Mouse (Mus musculus): ENCODE results near the gene Gm9945.

Gm9945 gene

DNA sequence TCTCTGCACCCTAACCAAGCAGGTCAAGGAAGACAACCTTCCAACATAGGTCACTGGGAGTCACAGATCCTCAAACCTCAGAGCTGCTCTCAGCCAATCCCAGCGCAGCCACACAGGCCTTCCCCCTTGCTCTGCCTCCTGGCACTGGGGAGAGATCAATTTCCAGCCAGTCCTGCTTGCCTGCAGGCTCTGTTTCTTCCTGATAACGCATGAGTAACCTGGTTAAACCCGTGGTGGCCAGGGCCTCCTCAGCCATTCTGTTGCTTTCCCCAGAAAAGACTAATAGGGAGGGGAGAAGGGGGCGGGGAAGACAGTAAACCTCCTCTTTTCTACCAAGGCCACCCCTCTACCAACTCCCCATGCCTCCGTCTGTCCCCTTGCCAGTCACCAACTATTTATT, 18.2 kb upstream of the Gm9945 start:
- DNase-seq (ENCODE audit: low spot score), result no peak

DNA sequence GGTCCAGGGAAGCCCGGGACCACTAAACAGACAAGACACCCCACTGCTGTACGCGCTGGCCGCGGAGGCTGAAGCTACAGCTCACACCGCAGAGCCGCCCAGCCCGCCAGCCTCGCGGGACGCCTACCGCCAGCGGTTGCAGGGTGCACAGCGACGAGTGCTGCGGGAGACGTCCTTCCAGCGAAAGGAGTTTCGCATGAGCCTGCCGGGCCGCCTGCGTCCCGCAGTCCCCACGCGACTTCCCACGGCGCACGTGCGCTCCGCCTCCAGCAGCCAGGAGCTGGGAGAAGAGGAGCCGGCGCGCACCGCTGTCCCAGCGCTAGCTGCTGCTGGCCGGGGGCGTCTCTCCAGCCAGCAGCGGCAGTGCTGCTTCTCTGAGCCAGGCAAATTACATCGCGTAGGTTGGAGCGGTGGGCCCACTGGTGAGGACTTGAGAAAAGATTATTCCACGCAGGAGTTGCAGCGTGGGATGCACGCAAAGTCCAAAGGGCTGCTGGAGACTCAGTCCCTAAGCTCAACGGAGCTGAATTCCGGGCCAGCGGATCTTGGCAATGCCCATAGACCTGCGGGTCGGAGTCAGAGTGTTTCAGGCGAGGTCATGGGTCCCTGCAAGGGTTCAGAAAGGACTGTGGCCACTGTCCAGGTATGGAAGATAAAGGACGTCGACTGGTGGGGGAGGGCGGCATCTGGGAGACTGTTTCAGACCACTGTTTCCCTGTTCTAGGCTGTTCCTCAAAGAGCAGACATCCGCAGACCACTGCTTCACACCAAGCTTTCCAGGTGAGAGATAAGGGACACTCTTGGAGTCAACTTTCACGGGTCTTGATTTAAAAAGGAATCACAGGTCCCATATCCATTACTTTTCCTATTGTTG, 16.2 kb upstream of the Gm9945 start:
- DNase-seq (ENCODE audit: low spot score), result no peak

DNA sequence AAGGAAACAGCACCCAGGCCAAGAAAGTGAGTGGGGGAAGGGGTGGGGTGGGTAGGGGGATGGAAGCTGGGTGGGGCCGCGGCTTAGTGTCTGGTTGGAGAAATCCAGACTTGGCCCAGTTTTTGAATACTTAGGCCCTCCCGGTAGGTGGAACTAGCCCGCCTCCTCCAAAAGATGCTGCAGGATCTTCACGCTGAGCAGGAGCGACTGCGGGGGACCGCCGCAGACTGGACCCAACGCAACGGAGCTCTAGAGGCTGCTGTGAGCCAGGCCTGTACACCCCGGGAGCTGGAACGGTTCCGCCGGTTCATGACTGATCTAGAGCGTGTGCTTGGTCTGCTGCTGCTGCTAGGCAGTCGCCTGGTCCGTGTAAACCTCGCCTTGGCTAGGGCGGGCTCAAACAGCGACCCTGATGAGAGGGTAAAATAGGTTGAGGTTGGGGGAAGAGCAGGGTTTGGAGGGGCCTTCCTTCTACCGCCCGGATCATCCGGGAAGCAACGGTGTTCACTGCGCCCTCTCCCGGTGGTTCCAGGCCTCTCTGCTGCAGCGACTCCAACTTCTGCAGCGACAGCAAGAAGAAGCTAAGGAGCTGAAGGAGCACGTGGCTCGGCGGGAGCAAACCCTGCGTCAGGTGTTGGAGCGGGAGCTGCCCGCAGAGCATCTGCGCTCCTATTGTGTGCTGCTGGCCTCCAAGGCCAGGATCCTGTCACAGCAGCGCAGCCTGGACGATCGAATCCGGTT, 13.6 kb upstream of the Gm9945 start:
- DNase-seq (ENCODE audit: low spot score), result peak; percentile 78

DNA sequence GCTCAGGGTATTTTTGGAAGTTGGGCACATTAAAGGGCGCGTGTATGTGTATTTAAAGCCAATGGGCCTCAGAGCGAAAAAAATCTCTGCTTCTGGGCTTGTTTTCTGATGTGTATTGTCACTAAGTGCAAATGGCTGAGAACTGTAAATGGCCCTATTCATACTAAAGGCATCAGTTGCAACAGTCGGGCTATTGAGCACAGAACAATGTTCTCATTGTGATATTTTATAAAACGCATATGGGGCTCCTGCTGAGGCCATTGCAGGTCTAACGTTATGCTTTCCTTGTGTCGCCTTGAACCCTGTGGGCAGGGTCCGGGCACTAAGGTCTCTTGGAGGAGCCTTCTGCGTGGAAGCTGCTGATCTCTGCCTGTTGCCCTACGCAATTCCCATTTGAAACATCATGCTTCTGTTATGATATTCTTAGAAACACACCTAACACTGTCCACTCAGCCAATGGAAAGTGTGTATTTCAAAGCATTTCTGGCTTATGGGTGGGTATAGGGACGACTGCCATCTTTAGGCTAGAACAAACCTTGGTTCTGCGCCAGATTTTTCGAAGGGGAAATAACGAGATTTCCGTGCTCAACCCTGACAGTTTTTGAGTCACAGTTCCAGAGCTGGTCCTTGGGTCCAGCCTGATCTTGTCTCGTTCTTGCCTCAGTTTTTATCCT, 10.5 kb upstream of the Gm9945 start:
- DNase-seq (ENCODE audit: low spot score), result no peak

DNA sequence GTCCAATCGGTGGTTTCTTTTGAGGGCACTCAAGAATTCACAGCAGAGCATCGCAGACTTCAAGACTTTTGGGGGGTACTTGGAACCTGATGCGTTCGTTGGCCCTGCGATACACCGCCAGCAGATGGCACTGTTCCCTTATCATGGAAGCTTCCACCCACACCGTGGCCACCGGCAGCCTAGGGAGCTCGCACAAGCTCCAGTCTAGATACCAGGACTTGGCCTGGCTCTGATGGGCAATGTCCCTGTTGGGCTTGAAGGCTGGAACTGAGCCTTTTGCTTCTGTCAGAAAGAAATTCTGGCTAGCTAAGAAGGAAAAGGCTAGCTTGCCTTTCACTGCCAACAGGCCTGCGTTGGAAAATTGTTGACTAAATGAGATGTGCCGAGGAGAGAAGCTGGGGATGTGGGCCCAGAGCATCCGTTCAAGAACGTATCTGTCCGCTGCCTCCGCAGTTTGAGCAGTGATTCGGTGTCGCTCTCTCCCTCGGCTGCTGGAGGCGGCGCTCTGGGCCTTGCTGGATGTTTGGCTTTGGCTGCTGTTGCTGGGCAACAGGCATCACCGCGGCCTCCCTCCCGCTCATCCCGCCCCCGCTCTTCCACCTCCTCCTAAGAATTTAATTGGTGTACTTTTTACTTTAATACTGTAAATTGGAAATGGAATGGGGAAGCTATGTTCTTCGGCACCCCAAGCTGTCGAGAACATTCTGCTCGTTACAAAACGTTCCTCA, 9.8 kb upstream of the Gm9945 start, which contains the start of gene Gm9837:
TSS of gene Gm9837 (minus strand) at position 512 of the 728 bp plus-strand sequence.
- peak; percentile 88 for DNase-seq (ENCODE audit: low spot score)

DNA sequence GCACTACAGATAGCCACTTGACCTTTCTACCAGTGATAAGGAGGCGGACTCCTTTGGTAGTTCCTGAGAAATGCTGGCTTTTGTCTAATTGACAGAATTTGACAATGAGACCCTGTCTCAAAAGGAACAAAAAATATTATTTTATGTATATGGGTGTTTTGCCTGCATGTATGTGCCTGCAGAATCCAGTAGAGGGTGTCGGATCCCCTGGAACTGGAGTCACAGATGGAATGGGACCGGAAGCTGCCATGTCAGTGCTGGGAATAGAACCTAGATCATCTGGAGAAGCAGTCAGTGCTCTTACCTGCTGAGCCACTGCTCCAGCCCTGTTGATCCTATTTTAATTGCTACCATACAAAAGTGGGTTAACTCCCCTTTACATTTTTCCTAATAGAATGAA, 7.3 kb upstream of the Gm9945 start:
- DNase-seq (ENCODE audit: low spot score), result no peak

DNA sequence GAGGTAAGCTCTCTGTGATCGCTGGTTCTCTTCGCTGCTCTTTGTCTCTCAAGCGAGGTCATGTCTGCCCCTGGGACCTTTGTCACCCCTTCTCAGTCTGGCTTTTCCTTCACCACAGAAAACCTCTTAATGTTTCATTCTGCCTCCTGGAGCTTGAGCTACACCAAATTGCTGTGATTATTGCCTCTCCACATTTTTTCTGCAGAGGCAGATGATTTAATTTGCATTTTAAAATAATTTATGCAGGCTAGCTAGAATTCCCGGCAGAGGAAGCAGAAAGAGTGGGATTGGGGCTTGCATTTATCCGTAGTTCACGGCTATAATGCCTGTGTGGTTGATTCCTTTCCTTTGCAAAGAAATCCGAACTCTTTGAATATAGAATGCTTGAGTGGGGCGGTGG, 4.3 kb upstream of the Gm9945 start:
- no peak for DNase-seq (ENCODE audit: low spot score)

DNA sequence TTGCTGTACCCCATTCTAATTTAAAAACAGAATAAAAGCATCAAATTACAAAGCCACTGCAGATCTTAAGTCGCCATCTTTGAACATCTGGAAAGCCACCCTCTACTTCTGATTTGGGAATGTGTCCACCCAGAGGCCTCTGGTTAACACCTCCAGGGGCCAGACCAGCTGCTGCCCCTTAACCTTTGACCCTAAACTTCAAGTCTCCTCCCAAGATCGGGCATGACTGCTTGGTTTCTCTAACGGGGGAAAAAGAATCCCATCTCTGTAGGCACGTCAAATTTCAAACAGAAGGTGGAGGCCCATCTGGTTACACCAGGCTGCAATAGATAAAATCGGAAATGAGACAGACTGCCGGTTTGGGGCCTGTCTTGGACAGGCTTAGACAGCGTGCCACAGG, 2.1 kb upstream of the Gm9945 start:
- no peak for DNase-seq (ENCODE audit: low spot score)

DNA sequence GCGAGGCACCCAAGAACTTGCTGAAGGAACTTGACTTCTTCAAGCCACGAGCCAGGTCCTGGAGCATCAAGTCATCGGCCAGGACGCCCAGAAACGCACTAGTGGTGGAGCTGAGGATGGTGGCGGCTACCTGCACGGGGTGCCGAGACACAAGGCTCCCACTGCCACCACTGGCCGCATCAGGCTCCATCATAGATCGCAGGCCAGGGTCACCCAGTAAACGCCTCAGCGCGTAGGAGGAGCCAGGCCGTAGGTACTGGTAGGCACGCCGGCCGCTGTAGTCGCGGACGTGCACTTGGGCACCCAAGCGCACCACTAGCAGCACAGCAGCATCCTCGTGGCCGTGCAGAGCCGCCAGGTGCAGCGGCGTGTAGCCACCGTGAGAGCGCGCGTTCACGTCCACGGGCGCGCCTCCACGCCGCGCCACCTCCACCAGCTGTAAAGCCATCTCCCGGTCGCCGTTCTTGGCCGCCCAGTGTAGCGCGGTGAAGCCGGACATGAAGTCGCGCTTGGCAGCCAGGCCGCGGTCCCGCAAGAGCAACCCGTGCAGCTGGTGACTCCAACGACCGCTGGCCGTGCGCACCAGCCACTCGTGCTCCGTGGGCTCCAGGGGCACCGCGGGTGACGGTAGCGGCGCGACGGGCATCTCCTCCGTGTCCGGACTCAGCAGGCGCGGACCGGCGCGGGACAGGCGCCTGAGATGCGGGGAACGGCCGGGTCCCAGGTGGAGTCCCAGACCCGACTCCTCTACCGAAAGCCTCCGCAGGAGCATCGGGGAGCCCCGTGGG, 1.4 kb upstream of the Gm9945 start:
- DNase-seq (ENCODE audit: low spot score), result no peak

DNA sequence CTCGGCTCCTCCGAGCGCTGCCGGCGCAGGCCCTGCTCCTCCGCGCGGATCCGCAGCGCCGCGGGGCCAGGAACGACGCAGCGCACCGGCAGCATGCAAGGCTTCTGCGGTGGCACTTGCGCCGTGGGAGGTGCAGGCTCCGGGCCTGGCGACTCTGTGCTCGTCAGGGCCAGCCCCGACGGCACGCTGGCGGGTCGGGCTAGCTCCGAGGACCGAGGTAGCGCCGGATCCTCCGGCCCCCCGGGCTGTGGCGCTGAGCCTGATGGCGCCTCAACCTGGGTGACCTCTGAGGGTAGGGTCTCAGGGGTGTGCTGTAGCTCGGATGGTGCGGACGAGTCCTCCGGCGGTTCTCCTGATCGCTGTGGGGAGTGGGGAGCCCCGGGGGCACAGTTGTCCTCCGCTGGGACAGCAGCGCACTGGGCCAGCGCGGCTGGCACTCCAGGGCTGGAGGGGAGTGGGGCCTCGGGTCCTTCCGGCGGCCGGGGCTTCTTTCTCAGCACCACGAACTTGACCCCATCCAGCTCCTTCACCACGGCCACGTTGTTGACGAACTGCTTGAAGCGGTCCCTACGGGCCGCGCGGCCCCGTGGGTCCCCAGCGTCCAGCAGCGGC, 689 bp upstream of the Gm9945 start:
- no peak for DNase-seq (ENCODE audit: low spot score)

DNA sequence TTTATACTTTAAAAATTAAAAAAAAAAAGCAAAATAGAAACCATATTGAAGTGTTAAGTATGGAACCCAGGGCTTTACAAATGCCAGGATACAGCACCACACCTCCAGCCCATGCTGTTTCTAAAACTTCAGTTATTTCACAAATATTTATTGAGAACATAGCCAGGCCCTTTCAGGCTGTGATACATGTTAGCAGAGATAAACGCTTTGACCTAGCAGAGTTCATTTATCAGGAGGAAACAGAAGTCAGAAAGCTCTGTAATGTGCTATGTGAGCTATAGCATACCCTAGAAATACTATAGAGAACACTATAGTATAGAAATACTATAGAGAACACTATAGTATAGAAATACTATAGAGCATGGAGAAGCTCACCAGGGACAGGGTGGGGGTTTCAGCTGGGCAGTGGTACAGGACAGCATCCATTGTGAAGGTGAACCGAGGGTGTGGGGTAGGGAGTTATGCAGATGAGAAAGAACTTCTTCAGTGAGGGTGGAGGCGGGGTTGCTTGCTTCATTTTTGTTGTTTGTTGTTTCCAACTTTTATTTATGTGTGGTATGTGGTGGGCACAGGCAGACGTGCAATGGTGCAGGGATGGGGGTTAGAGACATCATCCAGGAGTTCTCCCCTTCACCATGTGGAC, 1.2 kb downstream of the Gm9945 start:
- no peak for DNase-seq (ENCODE audit: low spot score)

DNA sequence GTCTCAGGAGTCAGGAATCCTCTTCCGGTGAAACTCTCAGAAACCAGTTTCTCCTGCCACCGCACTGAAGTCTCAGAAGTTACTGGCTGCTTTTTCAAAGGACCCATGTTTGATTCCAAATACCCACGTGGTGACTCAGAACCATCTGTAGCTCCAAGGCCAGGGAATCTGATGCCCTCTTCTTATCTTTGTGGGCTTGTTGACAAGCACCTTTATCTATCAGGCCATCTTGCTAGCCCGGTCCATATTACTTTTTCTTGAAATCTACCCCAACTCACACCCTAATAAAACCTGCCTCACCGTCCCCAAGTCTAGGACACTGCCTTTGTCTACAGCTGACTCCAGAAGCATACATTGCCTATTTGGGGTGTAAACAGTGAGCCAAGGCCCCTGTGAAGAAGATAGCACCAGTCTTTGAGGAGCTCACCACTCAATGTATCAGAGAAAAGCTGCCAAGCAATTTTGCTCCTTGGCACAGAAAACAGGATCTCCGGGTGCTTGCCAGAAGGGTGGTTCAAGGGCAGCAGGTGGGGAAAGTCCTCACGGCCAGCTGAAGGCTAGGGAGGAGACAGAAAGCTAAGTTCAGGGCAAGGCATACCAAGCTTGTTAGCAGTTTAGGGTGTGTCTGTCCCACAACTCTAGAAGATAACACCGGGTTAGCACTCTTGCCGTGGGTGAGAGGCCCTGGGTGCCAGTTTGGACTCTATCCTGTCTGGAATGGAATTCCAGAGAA, 3.4 kb downstream of the Gm9945 start:
- DNase-seq (ENCODE audit: low spot score), result no peak

DNA sequence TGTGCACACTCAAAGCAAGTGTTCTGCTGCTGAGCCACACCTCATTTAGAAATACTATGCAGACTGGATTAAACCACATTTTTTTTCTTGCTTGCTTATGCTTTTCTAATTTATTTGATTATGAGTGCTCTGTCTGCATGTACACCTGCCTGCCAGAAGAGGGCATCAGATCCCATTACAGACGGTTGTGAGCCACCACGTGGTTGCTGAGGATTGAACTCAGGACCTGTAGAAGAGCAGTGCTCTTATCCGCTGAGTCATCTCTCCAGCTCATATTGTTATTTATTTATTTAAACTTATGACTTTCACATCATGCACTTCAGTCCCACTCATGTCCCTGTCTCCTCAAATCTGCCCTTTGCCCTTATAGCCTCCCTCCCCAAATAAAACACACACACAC, 5.8 kb downstream of the Gm9945 start:
- DNase-seq (ENCODE audit: low spot score), result no peak

DNA sequence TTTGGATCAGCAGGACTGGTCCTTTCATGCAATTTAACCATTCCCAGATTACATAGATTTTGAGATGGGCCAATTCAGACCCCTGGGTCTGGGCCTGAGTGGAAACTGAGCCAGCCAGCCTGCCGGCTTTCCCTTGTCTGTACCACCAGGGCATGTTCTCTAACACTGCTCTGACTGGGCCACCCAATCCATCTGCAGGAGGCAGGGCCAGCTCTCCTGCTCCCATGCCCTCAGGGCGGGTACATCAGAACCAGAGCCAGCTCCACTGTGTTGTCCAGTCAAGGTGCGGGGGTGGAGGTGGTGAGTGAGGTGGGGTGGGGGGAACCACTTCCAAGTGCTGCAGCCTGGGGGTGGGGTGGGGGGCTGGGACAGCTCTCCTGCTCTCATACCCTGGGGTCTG, 6.4 kb downstream of the Gm9945 start:
- DNase-seq (ENCODE audit: low spot score), result no peak

DNA sequence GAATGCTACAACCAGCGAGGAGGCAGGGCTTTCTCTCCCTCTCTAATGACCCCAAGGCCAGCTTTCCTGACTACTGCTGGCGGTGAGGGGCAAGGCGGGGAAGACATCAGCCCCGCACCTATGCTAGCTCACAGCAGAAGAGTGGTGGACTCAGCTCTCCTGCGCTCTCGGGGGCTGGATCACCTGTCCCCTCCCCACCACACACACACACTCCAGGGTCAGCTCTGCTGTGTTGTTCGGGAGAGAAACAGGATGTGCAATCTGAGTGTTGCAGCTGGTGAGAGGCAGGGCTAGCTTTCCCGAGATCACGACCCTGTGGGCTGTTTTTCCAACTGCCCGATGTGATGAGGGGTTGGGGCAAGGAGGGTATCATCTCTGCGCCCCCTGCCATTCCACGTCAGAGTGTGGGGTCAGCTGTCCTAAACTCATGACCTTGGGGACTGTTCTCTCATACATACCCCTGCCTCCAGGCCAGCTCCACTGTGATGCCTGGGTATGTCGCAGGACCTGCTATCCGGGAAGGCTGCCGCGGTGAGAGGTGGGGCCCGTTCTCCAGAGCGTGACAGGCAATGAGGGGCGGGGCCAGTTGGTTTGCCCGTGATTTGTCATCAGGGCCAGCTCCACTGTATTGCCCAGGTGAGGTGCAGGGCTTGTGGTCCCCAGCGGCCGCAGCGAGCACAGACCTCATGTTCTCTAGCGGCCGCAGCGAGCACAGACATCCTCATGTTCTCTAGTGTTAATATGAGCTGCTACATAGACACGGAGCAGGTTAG, 7.0 kb downstream of the Gm9945 start:
- DNase-seq (ENCODE audit: low spot score), result peak; percentile 60

DNA sequence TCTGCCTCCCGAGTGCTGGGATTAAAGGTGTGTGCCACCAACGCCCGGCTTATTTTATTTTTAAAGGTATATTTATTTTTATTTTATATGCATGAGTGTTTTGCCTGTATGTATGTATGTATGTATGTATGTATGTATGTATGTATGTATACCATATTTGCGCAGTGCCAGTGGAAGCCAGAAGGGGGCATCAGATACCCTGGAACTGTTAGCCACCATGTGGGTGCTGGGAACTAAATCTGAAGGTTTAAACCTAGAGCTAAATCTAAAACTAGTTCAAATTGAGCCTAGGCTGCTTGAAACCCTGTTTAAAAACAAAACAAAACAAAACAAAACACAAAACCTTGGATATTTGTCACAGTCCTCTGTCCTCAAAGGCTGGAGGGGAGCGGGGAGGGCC, 9.0 kb downstream of the Gm9945 start:
- DNase-seq (ENCODE audit: low spot score), result no peak

DNA sequence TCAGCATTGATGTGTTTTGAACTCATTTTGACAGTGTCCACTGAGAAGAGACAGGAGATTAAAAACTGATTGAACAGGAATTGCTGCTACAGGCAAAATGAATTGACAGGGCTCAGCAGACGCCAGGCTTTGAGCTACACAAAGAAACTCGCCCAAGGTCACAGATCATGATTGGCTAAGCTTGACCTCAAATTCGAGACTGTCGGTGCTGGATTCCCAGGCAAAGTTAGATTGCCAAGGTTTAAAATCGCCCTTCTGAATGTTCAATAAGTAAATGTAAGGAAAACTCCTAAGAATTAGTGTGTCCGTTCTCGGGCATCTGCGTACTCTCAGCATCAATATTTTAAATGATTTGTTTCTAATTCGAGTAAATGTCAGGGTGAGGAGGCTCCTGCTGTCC, 9.5 kb downstream of the Gm9945 start:
- no peak for DNase-seq (ENCODE audit: low spot score)

DNA sequence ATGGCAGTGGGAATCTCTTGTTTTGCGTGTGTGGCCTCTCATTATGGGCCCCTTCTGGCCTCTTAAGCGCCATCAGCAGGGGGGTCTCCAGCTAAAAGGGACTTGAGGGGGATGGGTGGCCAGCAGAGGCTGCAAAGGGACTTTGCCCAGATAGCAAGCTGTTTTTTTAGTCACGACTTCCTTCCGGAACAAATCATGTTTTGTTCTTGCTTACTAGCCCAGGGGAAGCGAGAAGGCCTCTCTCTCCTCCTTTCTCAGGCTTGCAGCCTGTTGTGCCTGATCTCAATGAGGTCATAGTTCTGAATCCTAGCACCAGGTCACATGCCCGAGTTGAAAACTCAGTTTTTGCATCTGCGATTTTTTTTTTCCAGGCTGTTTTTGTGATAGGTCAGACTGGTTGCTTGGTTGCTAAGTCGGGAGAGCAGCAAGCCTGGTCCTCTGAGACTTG, 12.0 kb downstream of the Gm9945 start:
- no peak for DNase-seq (ENCODE audit: low spot score)
